Mouse (Mus musculus) kidney, adult 2 months (tissue): ENCODE data around the gene Rhobtb1. TPM values are rescaled to one million over a fixed set of nuclear protein-coding genes. Genes with fewer than 3 reads are reported as not detected.

Experiments used
- DNase-seq: peaks from one replicate; pipeline ENCODE4 v3.0.0; 2021
- H3K27ac ChIP-seq: fragments of 200-500 bp; 2 replicates; pipeline ENCODE4 v1.5.1; 2012; ENCODE audit warnings: low read depth, low read length, control low read depth, inconsistent platforms; ENCODE audit not compliant: insufficient read depth
- H3K27me3 ChIP-seq: fragments of 200-500 bp; replicated peaks from 2 replicates; pipeline ENCODE4 v1.6.1; 2012; ENCODE audit warnings: mild to moderate bottlenecking, moderate library complexity, low read length, inconsistent platforms; ENCODE audit not compliant: control insufficient read depth, insufficient read depth
- H3K36me3 ChIP-seq: fragments of 200-500 bp; 2 replicates; pipeline ENCODE4 v1.6.1; 2012; ENCODE audit warnings: mild to moderate bottlenecking, moderate library complexity, low read length, inconsistent platforms; ENCODE audit not compliant: control insufficient read depth, insufficient read depth
- H3K4me1 ChIP-seq: fragments of 200-500 bp; 2 replicates; pipeline ENCODE4 v1.6.1; 2011; ENCODE audit warnings: low read length; ENCODE audit not compliant: control insufficient read depth, insufficient read depth
- H3K4me3 ChIP-seq: fragments of 200-500 bp; 2 replicates; pipeline ENCODE4 v1.5.1; 2011; ENCODE audit warnings: mild to moderate bottlenecking, low read depth, low read length, control low read depth; ENCODE audit not compliant: insufficient read depth
- CTCF ChIP-seq: fragments of 200-500 bp; conservative IDR thresholded peaks from 2 replicates; pipeline ENCODE4 v1.5.1; 2011; ENCODE audit warnings: low read depth, mild to moderate bottlenecking, control low read depth, low read length, moderate library complexity, mixed read lengths; ENCODE audit not compliant: insufficient read depth, insufficient read length
- POLR2A ChIP-seq: fragments of 200-500 bp; IDR thresholded peaks from one replicate; pipeline ENCODE4 v1.6.1; 2011; ENCODE audit warnings: low read depth, low read length, control low read depth
- WGBS: fragments of 180-500 bp; shearing (Covaris S2); methylation state at CpG from one replicate; pipeline ENCODE4 v1.1.7; 2018; 5-methylcytosine and 5-hydroxymethylcytosine counted together
- polyA plus RNA-seq: library from polyadenylated mRNA; depleted of rRNA; stranded (reverse); fragments of >200 nt; gene quantifications from 2 replicates; pipeline ENCODE4 v1.2.3, GENCODE M21; 2012

Gene Rhobtb1
- polyA plus RNA-seq, 1 experiment, result 20.6 TPM

- H3K27me3 ChIP-seq, result no peaks in the 10 kb centered on the region
- H3K27ac ChIP-seq, result no peak overlapping the region
- DNase-seq, result no peak
- TF ChIP-seq POLR2A (no peak), CTCF (no peak)
- H3K4me3 ChIP-seq, result no peak overlapping the region
- no peaks in the 10 kb centered on the region for H3K4me1 ChIP-seq
- no peaks in the 10 kb centered on the region for H3K36me3 ChIP-seq
Observed at GRCm38 (mm10) chr10:69117996-69118395, 33.2 kb upstream of the Rhobtb1 start.

- Histone ChIP-seq H3K4me1 (no peaks in the 10 kb centered on the region), H3K27ac (no peak overlapping the region), H3K36me3 (no peaks in the 10 kb centered on the region), H3K4me3 (no peak overlapping the region), H3K27me3 (no peaks in the 10 kb centered on the region)
- WGBS, result 54% methylated on average over 3 of the region's 3 CpGs
- no peak for DNase-seq
- TF ChIP-seq POLR2A, result no peak
- TF ChIP-seq CTCF, result no peak
Observed at GRCm38 (mm10) chr10:69118893-69119292, 32.3 kb upstream of the Rhobtb1 start.

GRCm38 (mm10) chr10:69119456-69119855 is 31.8 kb upstream of the Rhobtb1 start:
- no peaks in the 10 kb centered on the region for H3K36me3 ChIP-seq

GRCm38 (mm10) chr10:69126546-69126945 is 24.7 kb upstream of the Rhobtb1 start:
- 61% methylated on average over 2 of the region's 2 CpGs for WGBS
- DNase-seq, result no peak
- Histone ChIP-seq H3K4me1 (peaks cover 6% of the 10 kb centered on the region; the same call in 1 of the 2 replicates), H3K4me3 (no peak overlapping the region), H3K36me3 (no peaks in the 10 kb centered on the region), H3K27me3 (no peaks in the 10 kb centered on the region), H3K27ac (no peak overlapping the region)
- no peak for TF ChIP-seq POLR2A

More at GRCm38 (mm10) chr10:69119456-69119855, 31.8 kb upstream of the Rhobtb1 start:
- WGBS, result 58% methylated on average over 1 of the region's 1 CpGs
- no peak overlapping the region for H3K4me3 ChIP-seq
- no peak for TF ChIP-seq POLR2A
- H3K27me3 ChIP-seq, result no peaks in the 10 kb centered on the region
- no peak overlapping the region for H3K27ac ChIP-seq
- DNase-seq, result no peak
- no peaks in the 10 kb centered on the region for H3K4me1 ChIP-seq

GRCm38 (mm10) chr10:69128531-69128930 is 22.7 kb upstream of the Rhobtb1 start:
- Histone ChIP-seq H3K4me3 (no peak overlapping the region), H3K4me1 (peaks cover 6% of the 10 kb centered on the region; the same call in 1 of the 2 replicates), H3K27ac (no peak overlapping the region), H3K36me3 (no peaks in the 10 kb centered on the region), H3K27me3 (no peaks in the 10 kb centered on the region)
- DNase-seq, result no peak
- TF ChIP-seq POLR2A (no peak), CTCF (no peak)
- 76% methylated on average over 3 of the region's 3 CpGs for WGBS

- DNase-seq, result no peak
- Histone ChIP-seq H3K4me3 (no peak overlapping the region), H3K27me3 (no peaks in the 10 kb centered on the region), H3K36me3 (no peaks in the 10 kb centered on the region), H3K4me1 (no peaks in the 10 kb centered on the region), H3K27ac (no peak overlapping the region)
- 89% methylated on average over 5 of the region's 5 CpGs for WGBS
- TF ChIP-seq CTCF (no peak), POLR2A (no peak)
Observed at GRCm38 (mm10) chr10:69130613-69131012, 20.6 kb upstream of the Rhobtb1 start.

GRCm38 (mm10) chr10:69134356-69134755 is 16.9 kb upstream of the Rhobtb1 start:
- no peak overlapping the region for H3K4me3 ChIP-seq
- no peaks in the 10 kb centered on the region for H3K4me1 ChIP-seq
- H3K27ac ChIP-seq, result no peak overlapping the region
- H3K27me3 ChIP-seq, result no peaks in the 10 kb centered on the region
- no peak for TF ChIP-seq POLR2A
- TF ChIP-seq CTCF, result no peak
- H3K36me3 ChIP-seq, result no peaks in the 10 kb centered on the region
- no peak for DNase-seq
